10 mouse cellular contexts compared by ENCODE assay signal in the genomic region with DNA sequence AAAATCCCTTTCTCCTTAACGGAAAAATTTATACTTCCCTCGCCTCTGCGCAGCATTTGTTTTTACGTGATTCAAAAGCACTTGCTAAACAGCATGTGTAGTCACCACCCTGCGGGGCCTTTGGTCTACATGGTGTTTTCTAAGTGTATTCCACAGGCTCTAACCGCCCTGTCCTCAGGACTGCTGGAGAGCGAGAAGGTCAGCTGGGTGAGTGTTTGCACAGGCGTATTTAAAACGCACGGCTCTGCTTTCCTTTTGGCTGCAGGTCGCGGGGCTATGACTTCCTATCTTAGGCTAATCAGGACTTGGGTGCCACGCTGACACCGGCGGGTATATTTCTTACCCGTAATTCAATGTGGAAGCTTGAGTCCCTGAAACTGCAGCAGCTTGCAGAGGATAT. TPM values are rescaled to one million over a fixed set of nuclear protein-coding genes. Genes with fewer than 3 reads are reported as not detected.
DNase-seq lines count a peak whose midpoint lies in the region; ATAC-seq lines count a peak whose summit lies in the region.
"Had no signal": no experiment of that assay in that cellular context is flagged by ENCODE, and none has a peak within 500 bp of the region (broad histone marks: within the 10 kb centered on the region; RNA-seq: fewer than 3 reads in every experiment).

No protein-coding gene starts in this region.

- no peaks in the 10 kb centered on the region for H3K9me3 ChIP-seq in hindbrain, embryonic 16.5 days (ENCODE audit: control insufficient read depth, low read length)
- H3K9me3 ChIP-seq in midbrain, embryonic 13.5 days = no peaks in the 10 kb centered on the region
- H3K9me3 ChIP-seq: embryonic facial prominence, embryonic 12.5 days had no signal

- H3K27me3 ChIP-seq in hindbrain, embryonic 16.5 days (replicated peaks; ENCODE audit: control insufficient read depth, insufficient read depth, low read length) = no peaks in the 10 kb centered on the region
- no peaks in the 10 kb centered on the region for H3K27me3 ChIP-seq in midbrain, embryonic 13.5 days
- H3K27me3 ChIP-seq: CH12.LX; embryonic facial prominence, embryonic 12.5 days had no signal

- DNase-seq in frontal cortex, postnatal 25 days (ENCODE audit: low spot score in 2 of 2) = no peak
- no peak for DNase-seq in cerebellum, adult 9-10 months
- no peak for DNase-seq in layer of hippocampus, adult 11-12 months (ENCODE audit: low spot score)
- no peak for DNase-seq in cerebellum, postnatal 4 days (ENCODE audit: low spot score in 2 of 2)

- H3K27ac ChIP-seq in hindbrain, embryonic 16.5 days (ENCODE audit: low read depth, low read length) = no peak overlapping the region
- no peak overlapping the region for H3K27ac ChIP-seq in midbrain, embryonic 13.5 days
- H3K27ac ChIP-seq: embryonic facial prominence, embryonic 12.5 days had no signal

- H3K4me1 ChIP-seq in hindbrain, embryonic 16.5 days (ENCODE audit: control insufficient read depth, insufficient read depth, low read depth, low read length) = no peaks in the 10 kb centered on the region
- H3K4me1 ChIP-seq in midbrain, embryonic 13.5 days (replicated peaks) = peaks cover 11% of the 10 kb centered on the region; the same call in 1 of the 2 replicates
- H3K4me1 ChIP-seq: embryonic facial prominence, embryonic 12.5 days had no signal

- WGBS in hindbrain, embryonic 16.5 days = 33% methylated on average over 16 of the region's 16 CpGs
- WGBS in midbrain, embryonic 13.5 days = 44% methylated on average over 16 of the region's 16 CpGs

- no peak overlapping the region for H3K4me3 ChIP-seq in hindbrain, embryonic 16.5 days (ENCODE audit: low read length)
- no peak overlapping the region for H3K4me3 ChIP-seq in midbrain, embryonic 13.5 days (replicated peaks)
- H3K4me3 ChIP-seq: embryonic facial prominence, embryonic 12.5 days had no signal

- H3K9ac ChIP-seq in hindbrain, embryonic 16.5 days (ENCODE audit: low read depth, low read length) = no peak overlapping the region
- no peak overlapping the region for H3K9ac ChIP-seq in midbrain, embryonic 13.5 days (replicated peaks)
- H3K9ac ChIP-seq: embryonic facial prominence, embryonic 12.5 days had no signal

- ATAC-seq in frontal cortex, adult (ENCODE audit: low TSS enrichment) = peak; percentile 47; the same call in 1 of the 2 replicates
- ATAC-seq in activated CD4-positive, CD25-positive, alpha-beta regulatory T cell, adult 4 months = peak; percentile 14
- ATAC-seq in hindbrain, embryonic 16.5 days = no peak
- peak; percentile 53 for ATAC-seq in midbrain, embryonic 13.5 days

- peak overlapping the region; percentile 32; the same call in 1 of the 2 replicates for H3K4me2 ChIP-seq in hindbrain, embryonic 16.5 days (ENCODE audit: low read length)
- no peak overlapping the region; the same call in 1 of the 2 replicates for H3K4me2 ChIP-seq in midbrain, embryonic 13.5 days (replicated peaks)
- H3K4me2 ChIP-seq: embryonic facial prominence, embryonic 12.5 days had no signal

- no peaks in the 10 kb centered on the region for H3K36me3 ChIP-seq in hindbrain, embryonic 16.5 days (ENCODE audit: control insufficient read depth, insufficient read depth, low read length)
- no peaks in the 10 kb centered on the region for H3K36me3 ChIP-seq in midbrain, embryonic 13.5 days
- H3K36me3 ChIP-seq: embryonic facial prominence, embryonic 12.5 days had no signal

RNA-seq across cellular contexts. Expression of a gene that starts 30.1 kb away (rescaled TPM):
- polyA plus RNA-seq in activated CD4-positive, CD25-positive, alpha-beta regulatory T cell, adult 4 months (2017; shearing (Covaris generic)) = 100 to 1,000 TPM; 457 to 622 TPM
- polyA plus RNA-seq in hindbrain, embryonic 16.5 days (2015; fragmentation: Nextera tagmentation; extraction: Ambion mirVana) = 2.9 and 3.8 TPM in 2 replicates
- polyA plus RNA-seq in midbrain, embryonic 13.5 days (2015; fragmentation: Nextera tagmentation; extraction: Ambion mirVana) = 4.8 and 5.5 TPM in 2 replicates

Comparison
In these comparisons a context has a peak if more than half of its experiments do, and no peak if none do; other contexts are left out.
1. RNA of a gene that starts 30.1 kb away (polyA plus RNA-seq): 457 to 622 TPM in activated CD4-positive, CD25-positive, alpha-beta regulatory T cell, adult 4 months; 4.8 to 5.5 TPM in midbrain, embryonic 13.5 days and 2.9 to 3.8 TPM in hindbrain, embryonic 16.5 days; every median in the first group is over 10 times any median in the second.